Mouse (Mus musculus): ENCODE results near the gene Qsox1.

The Qsox1 gene

GRCm38 (mm10) chr1:155747911-155748310 lies 64.8 kb downstream of the Qsox1 start:
- no peak for DNase-seq (ENCODE audit: low spot score in 2 of 2)

- DNase-seq (ENCODE audit: low spot score in 2 of 2), result no peak
Observed at GRCm38 (mm10) chr1:155747011-155747410, 65.7 kb downstream of the Qsox1 start.

GRCm38 (mm10) chr1:155742411-155743363 lies 70.0 kb downstream of the Qsox1 start:
- peak in 1 of 2 experiments; percentile 19 for DNase-seq (ENCODE audit: low spot score in 2 of 2)

GRCm38 (mm10) chr1:155741988-155742387 lies 70.7 kb downstream of the Qsox1 start:
- peak in 1 of 2 experiments; percentile 11 for DNase-seq (ENCODE audit: low spot score in 2 of 2)

- peak in 1 of 2 experiments; percentile 8 for DNase-seq (ENCODE audit: low spot score in 2 of 2)
Observed at GRCm38 (mm10) chr1:155741378-155741945, 71.2 kb downstream of the Qsox1 start.

- peak in 1 of 2 experiments; percentile 31 for DNase-seq (ENCODE audit: low spot score in 2 of 2)
Observed at GRCm38 (mm10) chr1:155740622-155741377, 71.9 kb downstream of the Qsox1 start.

GRCm38 (mm10) chr1:155737809-155738383 lies 74.8 kb downstream of the Qsox1 start:
- DNase-seq (ENCODE audit: low spot score in 2 of 2), result no peak

GRCm38 (mm10) chr1:155737017-155737808 lies 75.5 kb downstream of the Qsox1 start:
- peak in 1 of 2 experiments; percentile 16 for DNase-seq (ENCODE audit: low spot score in 2 of 2)

GRCm38 (mm10) chr1:155736096-155736825 lies 76.4 kb downstream of the Qsox1 start:
- DNase-seq (ENCODE audit: low spot score in 2 of 2), result no peak

- DNase-seq (ENCODE audit: low spot score in 2 of 2), result no peak
Observed at GRCm38 (mm10) chr1:155731156-155731555, 81.5 kb downstream of the Qsox1 start.

- DNase-seq (ENCODE audit: low spot score in 2 of 2), result no peak
Observed at GRCm38 (mm10) chr1:155729113-155729795, 83.4 kb downstream of the Qsox1 start.

- DNase-seq (ENCODE audit: low spot score in 2 of 2), result no peak
Observed at GRCm38 (mm10) chr1:155727830-155728229, 84.9 kb downstream of the Qsox1 start.
